Mouse (Mus musculus) midbrain, embryonic 13.5 days (tissue): ENCODE data around the gene Ltb4r2. TPM values are rescaled to one million over a fixed set of nuclear protein-coding genes. Genes with fewer than 3 reads are reported as not detected.

Experiments used
- ATAC-seq: fragments of 200-750 bp; cut with Nextera tagmentation; 2 replicates; pipeline ENCODE4 v1.8.0; 2017; ENCODE audit warnings: mild to moderate bottlenecking, moderate TSS enrichment, moderate library complexity
- H3K27ac ChIP-seq: fragments of 300-500 bp; sonication (generic); 2 replicates; pipeline ENCODE4 v1.5.1; 2015; ENCODE audit warnings: inconsistent platforms, mild to moderate bottlenecking, moderate library complexity
- H3K27me3 ChIP-seq: fragments of 300-500 bp; sonication (generic); 2 replicates; pipeline ENCODE4 v1.6.1; 2015; ENCODE audit warnings: mild to moderate bottlenecking, inconsistent platforms
- H3K36me3 ChIP-seq: fragments of 300-500 bp; sonication (generic); 2 replicates; pipeline ENCODE4 v1.6.1; 2015; ENCODE audit warnings: mild to moderate bottlenecking, inconsistent platforms
- H3K4me1 ChIP-seq: fragments of 300-500 bp; sonication (generic); replicated peaks from 2 replicates; pipeline ENCODE4 v1.6.1; 2015; ENCODE audit warnings: inconsistent platforms
- H3K4me2 ChIP-seq: fragments of 300-500 bp; sonication (generic); replicated peaks from 2 replicates; pipeline ENCODE4 v1.6.1; 2015; ENCODE audit warnings: moderate library complexity, mild to moderate bottlenecking, inconsistent platforms
- H3K4me3 ChIP-seq: fragments of 300-500 bp; sonication (generic); replicated peaks from 2 replicates; pipeline ENCODE4 v1.5.1; 2015; ENCODE audit warnings: mild to moderate bottlenecking, inconsistent platforms
- H3K9ac ChIP-seq: fragments of 300-500 bp; sonication (generic); replicated peaks from 2 replicates; pipeline ENCODE4 v1.6.1; 2015; ENCODE audit warnings: mild to moderate bottlenecking, inconsistent platforms
- H3K9me3 ChIP-seq: fragments of 300-500 bp; sonication (generic); 2 replicates; pipeline ENCODE4 v1.6.1; 2016; ENCODE audit warnings: mild to moderate bottlenecking, inconsistent platforms
- WGBS: fragments of 180-500 bp; shearing (Covaris S2); methylation state at CpG from one replicate; pipeline ENCODE4 v1.1.7; 2015; 5-methylcytosine and 5-hydroxymethylcytosine counted together
- polyA plus RNA-seq: library from polyadenylated mRNA; unstranded; fragments of >200 nt; fragmentation: Nextera tagmentation; extraction: Ambion mirVana; gene quantifications from 2 replicates; pipeline ENCODE4 v1.2.1, GENCODE M21; 2015

Ltb4r2 gene
- polyA plus RNA-seq, 1 experiment from 2014 or later = 0.28 TPM

GRCm38 (mm10) chr14:55768555-55768954, 7.3 kb downstream of the Ltb4r2 start:
- peaks cover 72% of the 10 kb centered on the region for H3K27me3 ChIP-seq

GRCm38 (mm10) chr14:55769087-55769703, 8.0 kb downstream of the Ltb4r2 start:
- ATAC-seq = no peak
- WGBS = 75% methylated on average over 16 of the region's 16 CpGs
- H3K4me1 ChIP-seq = 0 out of 2 replicates have a peak, but pooled peaks cover 6% of the 10 kb centered on the region
- no peaks in the 10 kb centered on the region for H3K36me3 ChIP-seq
- H3K27ac ChIP-seq = no peak overlapping the region
- H3K9me3 ChIP-seq = no peaks in the 10 kb centered on the region
- H3K9ac ChIP-seq = no peak overlapping the region
- peaks cover 68% of the 10 kb centered on the region for H3K27me3 ChIP-seq
- no peak overlapping the region for H3K4me2 ChIP-seq
- no peak overlapping the region for H3K4me3 ChIP-seq

More at GRCm38 (mm10) chr14:55768555-55768954, 7.3 kb downstream of the Ltb4r2 start:
- H3K4me2 ChIP-seq = no peak overlapping the region
- H3K9ac ChIP-seq = no peak overlapping the region
- H3K4me3 ChIP-seq = no peak overlapping the region
- H3K27ac ChIP-seq = no peak overlapping the region
- no peak for ATAC-seq
- 92% methylated on average over 6 of the region's 6 CpGs for WGBS
- no peaks in the 10 kb centered on the region for H3K36me3 ChIP-seq
- H3K4me1 ChIP-seq = 0 out of 2 replicates have a peak, but pooled peaks cover 6% of the 10 kb centered on the region
- H3K9me3 ChIP-seq = no peaks in the 10 kb centered on the region

- no peaks in the 10 kb centered on the region for H3K36me3 ChIP-seq
- no peak overlapping the region for H3K9ac ChIP-seq
- peaks cover 22% of the 10 kb centered on the region for H3K27me3 ChIP-seq
- no peak overlapping the region for H3K27ac ChIP-seq
- no peak for ATAC-seq
- H3K4me2 ChIP-seq = no peak overlapping the region
- no peaks in the 10 kb centered on the region for H3K9me3 ChIP-seq
- no peak overlapping the region for H3K4me3 ChIP-seq
- peaks cover 8% of the 10 kb centered on the region; the same call in 1 of the 2 replicates for H3K4me1 ChIP-seq
- 73% methylated on average over 7 of the region's 7 CpGs for WGBS
Measured at GRCm38 (mm10) chr14:55776711-55777110, 15.5 kb downstream of the Ltb4r2 start.

GRCm38 (mm10) chr14:55777176-55777575, 15.9 kb downstream of the Ltb4r2 start:
- H3K36me3 ChIP-seq = no peaks in the 10 kb centered on the region
- H3K27me3 ChIP-seq = peaks cover 27% of the 10 kb centered on the region
- no peak for ATAC-seq
- no peak overlapping the region for H3K27ac ChIP-seq
- 55% methylated on average over 3 of the region's 3 CpGs for WGBS
- peaks cover 9% of the 10 kb centered on the region; the same call in 1 of the 2 replicates for H3K4me1 ChIP-seq
- no peak overlapping the region for H3K9ac ChIP-seq
- H3K9me3 ChIP-seq = no peaks in the 10 kb centered on the region
- no peak overlapping the region for H3K4me2 ChIP-seq
- H3K4me3 ChIP-seq = no peak overlapping the region

- H3K9ac ChIP-seq = no peak overlapping the region
- no peaks in the 10 kb centered on the region for H3K9me3 ChIP-seq
- WGBS = 91% methylated on average over 11 of the region's 11 CpGs
- peaks cover 33% of the 10 kb centered on the region for H3K27me3 ChIP-seq
- no peak for ATAC-seq
- no peaks in the 10 kb centered on the region for H3K36me3 ChIP-seq
- no peak overlapping the region for H3K27ac ChIP-seq
- peaks cover 9% of the 10 kb centered on the region; the same call in 1 of the 2 replicates for H3K4me1 ChIP-seq
- no peak overlapping the region for H3K4me3 ChIP-seq
- H3K4me2 ChIP-seq = no peak overlapping the region
Measured at GRCm38 (mm10) chr14:55777806-55778205, 16.6 kb downstream of the Ltb4r2 start.

GRCm38 (mm10) chr14:55778686-55779085, 17.5 kb downstream of the Ltb4r2 start:
- ATAC-seq = no peak
- Histone ChIP-seq H3K27ac (no peak overlapping the region), H3K36me3 (no peaks in the 10 kb centered on the region), H3K9me3 (no peaks in the 10 kb centered on the region), H3K4me3 (no peak overlapping the region), H3K4me1 (peaks cover 16% of the 10 kb centered on the region), H3K9ac (no peak overlapping the region), H3K27me3 (peaks cover 36% of the 10 kb centered on the region), H3K4me2 (no peak overlapping the region)
- 94% methylated on average over 15 of the region's 15 CpGs for WGBS

- Histone ChIP-seq H3K27me3 (peaks cover 40% of the 10 kb centered on the region), H3K9me3 (no peaks in the 10 kb centered on the region), H3K9ac (no peak overlapping the region), H3K36me3 (no peaks in the 10 kb centered on the region), H3K4me2 (no peak overlapping the region), H3K27ac (no peak overlapping the region), H3K4me1 (peaks cover 20% of the 10 kb centered on the region), H3K4me3 (no peak overlapping the region)
- WGBS = 72% methylated on average over 16 of the region's 16 CpGs
- no peak for ATAC-seq
Measured at GRCm38 (mm10) chr14:55779656-55780055, 18.4 kb downstream of the Ltb4r2 start.

- Histone ChIP-seq H3K9me3 (no peaks in the 10 kb centered on the region), H3K4me3 (no peak overlapping the region), H3K27ac (no peak overlapping the region), H3K4me1 (peaks cover 20% of the 10 kb centered on the region), H3K36me3 (no peaks in the 10 kb centered on the region), H3K4me2 (no peak overlapping the region), H3K27me3 (peaks cover 44% of the 10 kb centered on the region), H3K9ac (no peak overlapping the region)
- WGBS = 80% methylated on average over 11 of the region's 11 CpGs
- peak; percentile 14; the same call in 1 of the 2 replicates for ATAC-seq
Measured at GRCm38 (mm10) chr14:55780736-55781135, 19.5 kb downstream of the Ltb4r2 start.

- WGBS = 16% methylated on average over 14 of the region's 14 CpGs
- H3K9ac ChIP-seq = no peak overlapping the region
Measured at GRCm38 (mm10) chr14:55781310-55781709, 20.1 kb downstream of the Ltb4r2 start.

GRCm38 (mm10) chr14:55782361-55782960, 21.2 kb downstream of the Ltb4r2 start:
- no peaks in the 10 kb centered on the region for H3K36me3 ChIP-seq
- 50% methylated on average over 9 of the region's 9 CpGs for WGBS
- peaks cover 61% of the 10 kb centered on the region for H3K27me3 ChIP-seq
- H3K4me2 ChIP-seq = no peak overlapping the region
- H3K4me1 ChIP-seq = peaks cover 20% of the 10 kb centered on the region
- H3K9ac ChIP-seq = no peak overlapping the region
- H3K27ac ChIP-seq = no peak overlapping the region
- ATAC-seq = no peak
- no peaks in the 10 kb centered on the region for H3K9me3 ChIP-seq
- H3K4me3 ChIP-seq = no peak overlapping the region

More at GRCm38 (mm10) chr14:55781310-55781709, 20.1 kb downstream of the Ltb4r2 start:
- H3K4me3 ChIP-seq = peak overlapping the region; percentile 14; the same call in 1 of the 2 replicates
- H3K27ac ChIP-seq = no peak overlapping the region
- H3K27me3 ChIP-seq = peaks cover 50% of the 10 kb centered on the region
- peak overlapping the region; percentile 40 for H3K4me2 ChIP-seq
- no peaks in the 10 kb centered on the region for H3K36me3 ChIP-seq
- no peaks in the 10 kb centered on the region for H3K9me3 ChIP-seq
- peaks cover 20% of the 10 kb centered on the region for H3K4me1 ChIP-seq
- peak; percentile 66 for ATAC-seq

- no peak for ATAC-seq
- no peak overlapping the region for H3K27ac ChIP-seq
- 1% methylated on average over 31 of the region's 31 CpGs for WGBS
Measured at GRCm38 (mm10) chr14:55783171-55783957, 22.1 kb downstream of the Ltb4r2 start.

GRCm38 (mm10) chr14:55783958-55784235, 22.7 kb downstream of the Ltb4r2 start, which contains the start of gene Adcy4:
Adcy4 (minus strand) TSS chr14:55784095.
- 5% methylated on average over 13 of the region's 13 CpGs for WGBS
- H3K4me3 ChIP-seq = peak within 1 kb of the TSS; percentile 26
- no peak for ATAC-seq
- peaks cover 28% of the 10 kb centered on the region for H3K4me1 ChIP-seq
- no peaks in the 10 kb centered on the region for H3K9me3 ChIP-seq
- H3K36me3 ChIP-seq = no peaks in the 10 kb centered on the region
- peak within 1 kb of the TSS; percentile 39; the same call in 1 of the 2 replicates for H3K9ac ChIP-seq
- peaks cover 76% of the 10 kb centered on the region for H3K27me3 ChIP-seq
- no peak within 1 kb of the TSS for H3K27ac ChIP-seq
- peak within 1 kb of the TSS; percentile 46 for H3K4me2 ChIP-seq

More at GRCm38 (mm10) chr14:55783171-55783957, 22.1 kb downstream of the Ltb4r2 start:
- Histone ChIP-seq H3K4me3 (peak overlapping the region; percentile 26), H3K36me3 (no peaks in the 10 kb centered on the region), H3K4me2 (peak overlapping the region; percentile 46), H3K9ac (peak overlapping the region; percentile 39; the same call in 1 of the 2 replicates), H3K27me3 (peaks cover 70% of the 10 kb centered on the region), H3K4me1 (peaks cover 24% of the 10 kb centered on the region), H3K9me3 (no peaks in the 10 kb centered on the region)
